In genomic region chr2:113959025-113959767, GRCm38 (mm10) we compare ENCODE assay signal across 32 mouse cellular contexts. TPM values are rescaled to one million over a fixed set of nuclear protein-coding genes. Genes with fewer than 3 reads are reported as not detected.
DNase-seq lines count a peak whose midpoint lies in the region; ATAC-seq and TF ChIP-seq lines count a peak whose summit lies in the region.
"Had no signal": no experiment of that assay in that cellular context is flagged by ENCODE, and none has a peak within 500 bp of the region (broad histone marks: within the 10 kb centered on the region; RNA-seq: fewer than 3 reads in every experiment).

No protein-coding gene starts in this region.

- H3K4me3 ChIP-seq in embryonic facial prominence, embryonic 14.5 days (ENCODE audit: low read depth, low read length), result no peak overlapping the region
- no peak overlapping the region for H3K4me3 ChIP-seq in embryonic facial prominence, embryonic 10.5 days
- H3K4me3 ChIP-seq in kidney, postnatal 0 days (replicated peaks; ENCODE audit: low read depth, low read length), result no peak overlapping the region
- H3K4me3 ChIP-seq: embryonic facial prominence, embryonic 12.5 days; gastrocnemius, adult 2 months; heart, adult 2 months; hindbrain, embryonic 10.5 days; intestine, embryonic 15.5 days; liver, embryonic 12.5 days had no signal

- DNase-seq in embryonic facial prominence, embryonic 14.5 days (ENCODE audit: low spot score), result peak; percentile 8
- no peak for DNase-seq in embryonic facial prominence, embryonic 10.5 days (ENCODE audit: low spot score)
- no peak for DNase-seq in frontal cortex, adult 2 months (ENCODE audit: extremely low spot score in 1 of 2, low spot score in 1 of 2)
- peak; percentile 18 for DNase-seq in kidney, postnatal 0 days (ENCODE audit: low spot score)
- no peak for DNase-seq in kidney, adult 8-10 months
- DNase-seq in retina, embryonic 14.5 days (ENCODE audit: low spot score), result peak; percentile 5
- DNase-seq: adrenal gland, postnatal 14 days; cerebellum, adult 8-10 months; cerebellum, postnatal 36 days; gastrocnemius, adult 2 months; gastrocnemius, postnatal 36 days; heart, adult 2 months; heart, postnatal 14 days; layer of hippocampus, postnatal 36 days; left cerebral cortex, postnatal 4 days; liver, postnatal 0 days; lung, postnatal 10 days; midbrain, embryonic 14.5 days; thymus, adult 2 months; thymus, postnatal 36 days had no signal

- no peak overlapping the region for H3K27ac ChIP-seq in embryonic facial prominence, embryonic 14.5 days (replicated peaks; ENCODE audit: low read depth, low read length)
- H3K27ac ChIP-seq in embryonic facial prominence, embryonic 10.5 days (replicated peaks), result no peak overlapping the region
- H3K27ac ChIP-seq in kidney, postnatal 0 days, result no peak overlapping the region
- H3K27ac ChIP-seq: embryonic facial prominence, embryonic 12.5 days; gastrocnemius, adult 2 months; heart, adult 2 months; hindbrain, embryonic 10.5 days; hindbrain, postnatal 0 days; intestine, embryonic 15.5 days; liver, embryonic 12.5 days; macrophage had no signal

- no peak overlapping the region for H3K4me2 ChIP-seq in embryonic facial prominence, embryonic 14.5 days (ENCODE audit: low read depth, low read length)
- no peak overlapping the region for H3K4me2 ChIP-seq in kidney, postnatal 0 days (ENCODE audit: low read length)
- H3K4me2 ChIP-seq: embryonic facial prominence, embryonic 12.5 days; intestine, embryonic 15.5 days; liver, embryonic 12.5 days had no signal

- no peaks in the 10 kb centered on the region for H3K36me3 ChIP-seq in embryonic facial prominence, embryonic 14.5 days (ENCODE audit: control insufficient read depth, insufficient read depth, low read length)
- no peaks in the 10 kb centered on the region for H3K36me3 ChIP-seq in embryonic facial prominence, embryonic 10.5 days (replicated peaks)
- H3K36me3 ChIP-seq in kidney, postnatal 0 days (ENCODE audit: insufficient read depth, low read length), result no peaks in the 10 kb centered on the region
- H3K36me3 ChIP-seq: embryonic facial prominence, embryonic 12.5 days; G1E; hindbrain, embryonic 10.5 days; intestine, embryonic 15.5 days; liver, embryonic 12.5 days had no signal

- 43% methylated on average over 6 of the region's 6 CpGs for WGBS in embryonic facial prominence, embryonic 14.5 days
- WGBS in embryonic facial prominence, embryonic 10.5 days, result 65% methylated on average over 6 of the region's 6 CpGs
- 36% methylated on average over 6 of the region's 6 CpGs for WGBS in kidney, postnatal 0 days

- no peaks in the 10 kb centered on the region for H3K27me3 ChIP-seq in embryonic facial prominence, embryonic 14.5 days (replicated peaks; ENCODE audit: control insufficient read depth, insufficient read depth, low read length)
- no peaks in the 10 kb centered on the region for H3K27me3 ChIP-seq in embryonic facial prominence, embryonic 10.5 days (replicated peaks; ENCODE audit: low read depth, poor library complexity, severe bottlenecking)
- no peaks in the 10 kb centered on the region for H3K27me3 ChIP-seq in kidney, postnatal 0 days (ENCODE audit: insufficient read depth, low read length)
- H3K27me3 ChIP-seq: embryonic facial prominence, embryonic 12.5 days; intestine, embryonic 15.5 days; liver, embryonic 12.5 days had no signal

- H3K9ac ChIP-seq in embryonic facial prominence, embryonic 14.5 days (ENCODE audit: low read depth, low read length), result no peak overlapping the region
- H3K9ac ChIP-seq in kidney, postnatal 0 days (ENCODE audit: low read depth, low read length), result no peak overlapping the region
- H3K9ac ChIP-seq: embryonic facial prominence, embryonic 12.5 days; intestine, embryonic 15.5 days; liver, embryonic 12.5 days; liver, postnatal 0 days had no signal

- no peak for ATAC-seq in embryonic facial prominence, embryonic 14.5 days (ENCODE audit: low read depth)
- 0 out of 2 replicates have a peak, but pooled peaks have one; percentile 44 for ATAC-seq in frontal cortex, adult (ENCODE audit: low TSS enrichment)
- ATAC-seq in kidney, postnatal 0 days (replicated peaks; ENCODE audit: low FRiP score, low read depth), result no peak
- no peak for ATAC-seq in granulocyte monocyte progenitor cell, adult 5-6 weeks (replicated peaks; ENCODE audit: poor library complexity, severe bottlenecking)
- ATAC-seq: hindbrain, postnatal 0 days; intestine, embryonic 15.5 days; liver, embryonic 12.5 days; liver, postnatal 0 days had no signal

- no peaks in the 10 kb centered on the region for H3K9me3 ChIP-seq in embryonic facial prominence, embryonic 14.5 days (ENCODE audit: control insufficient read depth, low read length)
- no peaks in the 10 kb centered on the region for H3K9me3 ChIP-seq in embryonic facial prominence, embryonic 10.5 days
- H3K9me3 ChIP-seq in kidney, postnatal 0 days (replicated peaks; ENCODE audit: low read length), result no peaks in the 10 kb centered on the region
- H3K9me3 ChIP-seq: embryonic facial prominence, embryonic 12.5 days; G1E; hindbrain, embryonic 10.5 days; intestine, embryonic 15.5 days; liver, embryonic 12.5 days had no signal

- TF ChIP-seq CTCF in kidney, postnatal 0 days (IDR thresholded peaks at IDR 0.05; ENCODE audit: low read depth), result no peak

- no peaks in the 10 kb centered on the region for H3K4me1 ChIP-seq in embryonic facial prominence, embryonic 14.5 days (ENCODE audit: control insufficient read depth, insufficient read depth, low read length)
- H3K4me1 ChIP-seq in embryonic facial prominence, embryonic 10.5 days, result no peaks in the 10 kb centered on the region
- no peaks in the 10 kb centered on the region for H3K4me1 ChIP-seq in kidney, postnatal 0 days (replicated peaks; ENCODE audit: insufficient read depth, low read length)
- H3K4me1 ChIP-seq: embryonic facial prominence, embryonic 12.5 days; intestine, embryonic 15.5 days; liver, embryonic 12.5 days had no signal

RNA-seq across cellular contexts. Expression of gene Gjd2, which starts 54.2 kb away (rescaled TPM):
- 0.24 and 0.31 TPM in 2 replicates for polyA plus RNA-seq in embryonic facial prominence, embryonic 14.5 days (2014; fragmentation: Nextera tagmentation; extraction: Ambion mirVana)
- 0.08 and 0.15 TPM in 2 replicates for polyA plus RNA-seq in embryonic facial prominence, embryonic 10.5 days (2016; fragmentation: Nextera tagmentation; extraction: Ambion mirVana)
- polyA plus RNA-seq in frontal cortex, adult 2 months (2012; rRNA removed), result 11.6 and 13.7 TPM in 2 replicates
- 0.04 TPM in 1 of 2 replicates, not detected in the other for polyA plus RNA-seq in kidney, postnatal 0 days (2015; fragmentation: Nextera tagmentation; extraction: Ambion mirVana)
- total RNA-seq in granulocyte monocyte progenitor cell, adult 5-6 weeks (2014; fragmentation: Nextera tagmentation), result not detected in 2 replicates
- not detected in 2 replicates for total RNA-seq in granulocyte monocyte progenitor cell, adult 5-6 weeks (2017)
- total RNA-seq: G1E; gastrocnemius, adult 2 months; gastrocnemius, postnatal 36 days; heart, adult 2 months; heart, postnatal 14 days; neutrophil, adult 5-6 weeks had no signal
- polyA plus RNA-seq: G1E; heart, adult 2 months; heart, embryonic 14.5 days; kidney, embryonic 14.5 days; liver, postnatal 0 days; macrophage had no signal

Comparison
In these comparisons a context has a peak if more than half of its experiments do, and no peak if none do; other contexts are left out.
1. DNase-seq: peak in embryonic facial prominence, embryonic 14.5 days (single experiment), kidney, postnatal 0 days (single experiment) and retina, embryonic 14.5 days (single experiment); none in embryonic facial prominence, embryonic 10.5 days (single experiment), frontal cortex, adult 2 months (0 of 2) and kidney, adult 8-10 months (0 of 2).